Mouse (Mus musculus): ENCODE measurements around the gene Acp6.

The Acp6 gene

DNA sequence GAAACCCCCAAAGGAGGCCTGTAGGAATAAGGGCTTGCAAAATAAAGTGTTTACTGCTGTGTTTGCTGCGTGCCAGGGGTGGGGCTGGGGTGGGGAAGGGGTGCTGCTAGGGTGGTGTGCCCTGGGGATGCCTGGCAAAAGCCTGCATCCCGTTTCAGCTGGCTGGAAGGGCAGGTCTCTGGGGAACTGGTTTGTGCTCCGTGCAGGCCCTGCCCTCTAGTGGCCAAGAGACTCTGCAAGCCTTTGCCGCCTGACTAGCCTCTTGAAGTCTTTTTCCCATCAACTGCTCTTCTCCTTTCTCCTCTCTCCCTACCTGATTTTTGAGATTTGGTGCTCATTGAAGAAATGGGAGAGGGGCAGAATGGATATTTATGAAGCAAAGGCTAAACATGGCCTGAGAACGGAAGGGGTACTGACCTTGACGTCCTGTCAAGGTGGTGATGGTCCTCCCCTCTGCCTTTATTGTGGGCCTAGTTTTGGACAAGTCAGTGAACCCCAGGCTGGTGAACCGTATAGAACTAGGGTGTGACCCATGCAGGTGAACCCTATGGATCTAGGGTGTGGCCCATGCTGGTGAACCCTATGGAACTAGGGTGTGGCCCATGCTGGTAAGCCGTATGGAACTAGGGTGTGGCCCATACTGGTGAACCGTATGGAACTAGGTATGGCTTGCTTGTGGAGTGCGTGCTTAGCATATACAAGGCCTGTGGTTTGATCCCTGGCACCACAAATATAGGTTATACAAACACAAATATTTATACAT, 26.7 kb downstream of the Acp6 start:
- DNase-seq (ENCODE audit: low read depth, low spot score) = peak; percentile 63

DNA sequence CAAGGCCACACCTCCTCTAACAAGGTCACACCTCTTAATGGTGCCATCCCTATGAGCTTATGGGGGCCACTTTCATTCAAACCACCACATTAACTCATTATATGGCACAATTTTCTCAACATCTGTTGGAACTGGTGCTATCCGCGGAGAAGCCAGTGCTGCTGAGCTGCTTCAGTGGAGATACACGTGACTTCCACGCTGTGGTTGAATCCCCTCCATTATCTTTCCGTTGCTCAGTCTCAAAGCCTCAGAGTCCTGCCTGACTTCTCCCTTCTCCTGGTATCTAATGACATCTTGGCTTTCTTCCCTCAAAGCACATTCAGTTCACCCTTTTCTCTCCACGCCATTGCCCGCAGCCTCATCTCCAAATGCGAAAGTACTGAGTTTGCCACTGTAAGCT, 38.0 kb downstream of the Acp6 start:
- DNase-seq (ENCODE audit: low read depth, low spot score) = no peak

DNA sequence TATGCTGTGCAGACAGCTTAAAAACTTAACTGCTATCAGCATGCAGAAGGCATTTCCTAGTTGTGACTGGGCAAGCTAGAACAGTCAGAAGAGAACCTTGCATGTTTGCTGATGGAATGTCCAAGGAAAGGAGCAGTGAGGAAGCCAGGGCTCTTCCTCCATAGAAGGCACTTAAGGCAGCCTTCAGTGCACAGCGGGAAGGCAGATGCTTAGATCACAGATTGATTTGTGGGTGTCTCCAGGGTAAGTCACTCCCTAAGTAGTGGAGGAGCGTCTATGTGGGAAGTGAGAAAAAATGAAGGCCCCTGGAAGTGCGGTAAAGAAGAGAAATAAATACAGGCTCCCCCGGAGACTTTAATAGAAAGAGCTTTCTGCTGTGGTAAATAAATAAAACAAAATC, 40.7 kb downstream of the Acp6 start:
- no peak for DNase-seq (ENCODE audit: low read depth, low spot score)

DNA sequence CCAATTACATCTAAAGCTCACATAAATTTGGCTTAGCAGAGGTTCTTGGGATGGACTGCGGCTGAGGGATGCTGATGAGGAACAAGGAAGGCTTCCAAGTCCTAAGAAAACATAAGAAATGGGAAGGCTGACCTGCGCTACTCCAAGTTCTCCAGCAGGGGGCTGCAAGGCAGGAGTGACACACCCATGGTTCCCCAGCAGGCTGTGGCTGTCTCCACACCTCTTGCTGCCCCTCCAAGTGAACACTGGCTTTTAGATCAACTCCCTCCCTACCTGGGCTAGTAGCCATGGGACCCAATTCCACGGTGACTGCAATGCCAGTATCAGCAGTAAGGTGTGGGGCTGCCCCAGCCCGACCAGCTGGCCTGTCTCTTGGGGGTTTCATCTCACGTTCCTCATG, 43.4 kb downstream of the Acp6 start:
- DNase-seq (ENCODE audit: low read depth, low spot score) = peak; percentile 76

DNA sequence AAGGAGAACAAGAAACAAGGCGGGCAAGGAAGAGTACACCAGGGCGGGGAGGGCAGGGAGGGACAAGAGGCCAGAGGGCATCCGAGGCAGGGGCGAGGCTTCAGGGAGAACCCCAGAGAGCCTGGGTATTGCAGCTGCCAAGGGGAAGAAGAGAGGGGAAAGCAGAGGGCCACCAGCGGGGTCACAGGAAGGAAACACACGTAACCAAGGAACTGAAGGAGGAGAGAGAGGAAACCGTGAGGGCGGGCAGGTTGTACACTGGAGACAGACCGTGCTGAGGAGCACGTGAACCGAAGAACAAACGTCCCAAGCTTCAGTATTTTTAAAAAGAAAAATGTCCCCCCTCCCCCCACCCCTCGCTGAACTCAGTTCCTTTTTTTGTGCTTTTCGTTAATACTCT, 45.3 kb downstream of the Acp6 start:
- DNase-seq (ENCODE audit: low read depth, low spot score) = no peak

DNA sequence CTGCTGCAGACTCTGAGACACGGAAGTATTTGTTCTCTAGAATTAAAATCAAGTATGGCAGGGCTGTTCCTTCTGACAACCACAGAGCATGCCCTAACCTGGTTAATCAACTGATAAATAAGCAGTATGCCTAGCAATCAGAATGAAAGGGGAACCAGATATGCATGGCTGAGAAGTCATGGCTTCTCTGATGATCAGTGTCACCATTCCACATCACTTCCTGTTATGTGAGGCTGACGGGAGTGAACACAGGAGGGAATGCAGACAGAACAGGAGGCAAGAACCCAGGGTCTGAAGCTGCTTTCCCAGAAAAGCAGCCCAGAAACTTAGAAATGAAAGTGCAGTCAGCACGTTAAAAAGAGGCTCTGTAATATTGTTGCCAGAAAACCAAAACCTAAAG, 47.9 kb downstream of the Acp6 start:
- no peak for DNase-seq (ENCODE audit: low read depth, low spot score)

DNA sequence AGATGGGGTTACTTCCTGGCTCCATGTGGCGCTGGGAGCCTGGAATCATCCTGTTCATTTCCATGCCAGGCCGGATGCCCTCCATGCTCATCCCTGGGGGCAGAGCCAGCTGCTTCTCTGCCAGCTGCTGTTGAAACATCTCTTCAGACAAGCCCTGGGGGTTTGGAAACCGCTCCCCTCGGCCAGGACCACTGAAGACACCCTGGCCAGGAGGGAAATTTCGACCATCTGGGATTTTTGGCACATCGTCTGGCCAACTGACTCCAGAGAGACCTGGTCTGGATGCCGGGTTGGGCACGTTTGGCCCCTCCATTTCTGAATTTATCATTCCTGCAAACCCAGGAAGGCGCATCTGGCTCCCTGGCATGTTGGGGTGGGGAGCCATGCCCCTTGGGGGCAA, 50.8 kb downstream of the Acp6 start:
- no peak for DNase-seq (ENCODE audit: low read depth, low spot score)

DNA sequence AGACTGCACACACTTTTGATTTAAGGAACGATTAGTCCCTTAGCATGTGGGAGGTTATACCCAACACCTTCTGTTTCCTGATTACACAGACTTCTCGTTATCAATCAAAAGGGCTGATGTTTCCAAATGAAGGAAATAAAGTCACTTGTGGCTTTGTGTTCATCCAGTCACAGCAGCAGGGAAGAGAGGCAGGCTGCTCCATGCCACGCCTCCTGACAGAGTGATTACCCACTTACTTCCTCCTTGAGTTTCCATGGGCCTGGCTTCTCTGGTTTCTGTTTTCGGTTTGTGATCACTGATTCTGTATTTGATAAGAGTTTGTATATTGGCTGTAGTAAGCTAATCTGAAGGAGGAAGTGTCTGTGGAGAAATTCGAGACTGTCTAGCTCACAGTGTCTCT, 52.6 kb downstream of the Acp6 start:
- DNase-seq (ENCODE audit: low read depth, low spot score) = no peak

DNA sequence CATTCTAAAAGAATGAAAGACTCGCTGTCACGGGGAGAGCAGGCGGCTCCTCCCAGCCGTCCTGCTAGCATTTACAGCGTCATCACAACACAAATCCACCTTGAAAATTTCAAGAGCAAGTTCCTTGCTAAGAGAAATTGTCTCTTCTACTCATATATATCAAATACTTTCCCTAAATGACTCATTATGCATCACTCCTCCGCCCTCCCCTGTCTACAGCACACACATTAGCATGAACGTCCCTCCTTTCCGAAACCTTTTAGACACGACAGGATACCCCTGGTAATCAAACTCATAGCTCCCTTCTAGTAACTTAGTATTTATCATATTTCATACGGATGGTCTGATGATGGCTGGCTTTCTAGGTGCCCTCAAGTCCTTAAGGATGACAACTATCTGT, 55.3 kb downstream of the Acp6 start:
- DNase-seq (ENCODE audit: low read depth, low spot score) = no peak

DNA sequence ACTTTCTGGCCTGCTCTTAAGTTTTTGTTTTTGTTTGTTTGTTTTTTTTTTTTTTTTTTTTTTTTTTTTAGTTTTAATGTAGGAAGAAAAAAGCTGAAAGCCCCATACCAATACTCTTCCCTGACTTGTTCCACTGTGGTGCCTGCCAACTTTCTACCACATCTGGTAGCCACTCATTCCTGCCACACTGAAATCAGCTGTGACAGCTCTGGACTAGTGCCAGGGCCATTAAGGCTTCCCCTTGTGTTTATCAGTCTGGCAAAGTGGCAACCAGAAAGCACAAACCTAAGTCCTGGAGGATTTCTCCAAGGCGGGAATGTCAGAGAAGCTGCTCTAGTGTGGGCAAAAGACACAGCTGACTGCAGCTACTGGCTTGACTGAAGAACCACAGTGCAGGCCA, 55.9 kb downstream of the Acp6 start:
- DNase-seq (ENCODE audit: low read depth, low spot score) = no peak

DNA sequence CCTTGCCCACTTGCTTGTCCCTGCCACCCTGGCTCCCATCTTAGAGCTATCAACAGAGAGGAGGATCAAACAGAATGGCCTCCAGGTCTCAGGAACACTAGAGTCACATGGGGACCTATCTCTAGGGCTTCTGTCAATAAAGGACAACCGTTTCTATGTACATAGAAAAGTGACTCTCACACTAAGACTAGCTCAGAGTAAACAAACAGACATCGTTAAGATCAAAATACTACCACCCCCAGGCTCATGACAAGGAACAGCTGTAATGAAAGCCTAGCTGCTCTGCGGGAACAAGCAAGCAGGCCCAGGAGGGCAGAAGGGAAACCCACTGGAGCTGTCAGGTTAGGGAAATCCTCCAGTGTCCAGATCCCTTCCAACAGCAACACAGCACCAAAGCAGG, 56.9 kb downstream of the Acp6 start:
- no peak for DNase-seq (ENCODE audit: low read depth, low spot score)

DNA sequence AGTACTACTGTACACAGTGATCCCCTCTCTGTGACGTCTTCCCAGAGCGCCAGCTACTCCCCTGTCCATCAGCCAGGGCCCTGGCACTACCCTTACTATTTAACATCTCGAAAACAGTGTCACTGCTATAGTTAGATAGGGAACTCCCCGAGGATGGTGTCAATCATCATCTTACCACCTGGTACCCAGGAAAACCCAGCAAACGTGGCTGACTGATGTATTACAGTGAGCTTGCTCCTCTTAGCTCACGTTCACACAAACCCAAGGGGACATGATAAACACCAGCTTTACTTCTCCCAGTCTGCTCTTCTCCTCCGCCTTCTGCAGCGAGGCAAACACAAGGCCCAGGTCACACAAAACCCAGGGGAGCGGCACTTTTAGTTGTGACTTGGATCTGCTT, 64.7 kb downstream of the Acp6 start:
- DNase-seq (ENCODE audit: low read depth, low spot score) = no peak

DNA sequence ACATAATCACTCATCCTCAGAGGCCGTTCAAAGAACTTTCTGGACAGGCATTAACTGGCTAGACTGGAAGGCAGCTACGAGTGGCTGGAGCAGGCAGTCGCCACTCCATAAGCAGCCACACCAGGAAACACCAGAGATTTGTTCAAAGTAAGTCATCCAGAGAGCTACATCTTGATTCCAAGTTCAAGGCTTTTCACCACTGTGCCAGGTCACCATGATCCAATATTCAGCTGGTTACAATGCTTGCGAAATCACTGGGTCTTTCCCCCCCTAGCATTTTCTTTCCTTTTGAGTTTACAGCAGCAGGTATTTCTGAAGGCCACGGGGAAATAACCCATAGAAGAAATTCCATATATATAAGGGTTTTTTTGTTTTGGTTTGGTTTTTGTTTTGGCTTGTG, 66.7 kb downstream of the Acp6 start:
- no peak for DNase-seq (ENCODE audit: low read depth, low spot score)

DNA sequence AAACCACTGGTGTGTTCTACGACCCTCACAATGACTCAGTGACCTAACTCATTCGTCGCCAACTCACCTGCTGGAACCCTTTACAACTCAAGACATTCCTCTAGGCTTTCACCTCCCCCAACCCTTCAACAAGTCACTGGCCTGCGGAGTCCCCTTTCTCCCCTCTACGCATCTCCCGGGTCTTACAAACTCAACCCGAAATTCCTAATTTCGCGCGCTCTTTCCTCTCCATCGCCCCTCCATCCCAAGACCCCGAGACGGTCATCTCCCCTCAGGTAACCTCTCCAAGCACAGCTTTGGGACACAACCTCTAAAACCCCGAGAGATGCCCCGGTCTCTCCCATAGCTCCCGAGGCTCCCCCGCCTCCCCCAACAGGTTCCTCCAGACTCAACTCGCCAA, 68.1 kb downstream of the Acp6 start:
- DNase-seq (ENCODE audit: low read depth, low spot score) = peak; percentile 49

Data from forelimb bud, embryonic 11.5 days (tissue).